Mouse (Mus musculus): Measurements from ENCODE around the gene Ppp1r16b. TPM values are rescaled to one million over a fixed set of nuclear protein-coding genes. Genes with fewer than 3 reads are reported as not detected.
A peak's percentile ranks its signal among the peaks of the same experiment; 100 is the strongest.

Ppp1r16b gene
- polyA plus RNA-seq, 1 experiment from 2014 or later, result 27.7 TPM

DNA sequence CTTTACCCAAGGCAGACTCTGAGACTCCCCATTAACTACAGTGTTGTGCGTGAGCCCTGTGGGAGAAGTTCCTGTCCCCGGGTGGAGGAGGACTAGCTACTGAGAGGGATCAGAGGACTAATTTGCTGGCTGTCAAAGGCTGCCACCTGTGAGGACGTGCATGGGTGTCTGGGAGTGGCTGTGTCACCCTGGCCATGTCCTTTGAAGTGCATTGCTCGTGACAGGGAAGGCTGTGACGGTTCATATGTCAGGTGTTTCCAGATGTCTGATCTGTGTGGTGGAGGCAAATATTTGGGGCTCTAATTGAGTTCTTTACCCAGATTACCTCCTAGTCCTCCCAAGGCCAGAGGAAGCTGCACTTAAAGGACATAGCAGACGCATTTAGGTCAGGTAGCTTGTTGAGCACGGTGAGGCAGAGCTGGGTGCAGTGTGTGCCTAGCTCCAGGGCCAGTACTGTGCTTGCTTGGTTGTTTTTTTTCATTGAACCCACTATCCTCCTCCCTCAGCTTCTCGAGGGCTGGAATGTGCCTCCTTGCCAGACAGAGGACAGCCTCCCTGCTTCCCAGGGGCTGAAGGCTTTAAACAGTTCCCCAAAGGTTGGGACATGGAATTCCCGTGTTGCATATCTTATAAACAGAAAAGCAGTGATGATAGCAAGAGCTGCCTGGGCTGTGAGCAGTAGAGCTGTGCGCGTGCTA is 106.0 kb downstream of the Ppp1r16b start:
- no peak for ATAC-seq
- Histone ChIP-seq H3K4me3 (ENCODE audit: low read depth, low read length) (no peak overlapping the region), H3K9ac (ENCODE audit: low read depth, low read length) (no peak overlapping the region), H3K4me2 (ENCODE audit: low read length) (no peak overlapping the region), H3K27ac (ENCODE audit: low read length) (no peak overlapping the region), H3K9me3 (replicated peaks; ENCODE audit: control insufficient read depth, low read length, poor library complexity, severe bottlenecking) (no peaks in the 10 kb centered on the region), H3K4me1 (ENCODE audit: control insufficient read depth, insufficient read depth, low read length) (peaks cover 11% of the 10 kb centered on the region), H3K36me3 (ENCODE audit: control insufficient read depth, insufficient read depth, low read length) (no peaks in the 10 kb centered on the region), H3K27me3 (ENCODE audit: control insufficient read depth, insufficient read depth, low read depth, low read length) (no peaks in the 10 kb centered on the region)
- WGBS, result 57% methylated on average over 11 of the region's 11 CpGs

DNA sequence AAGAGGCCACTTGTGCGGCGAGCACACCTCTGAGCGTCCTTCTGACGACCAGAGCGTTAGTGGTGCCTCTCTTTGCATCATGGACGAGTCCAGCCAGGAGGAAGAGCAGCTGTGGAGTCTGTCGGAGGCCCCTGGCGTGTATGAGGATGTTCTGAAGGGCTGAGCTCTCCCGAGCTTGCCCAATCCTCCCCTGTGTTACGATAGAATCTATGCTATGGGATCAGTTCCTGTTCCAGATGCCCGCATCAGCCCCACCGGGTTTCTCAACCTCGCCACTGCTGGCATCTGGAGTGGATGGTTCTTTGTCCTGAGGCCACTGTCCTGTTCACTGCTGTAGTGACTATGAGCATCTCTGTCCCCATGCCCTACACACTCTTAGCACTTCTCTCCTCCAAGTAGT is 107.6 kb downstream of the Ppp1r16b start:
- Histone ChIP-seq H3K4me3 (ENCODE audit: low read depth, low read length) (no peak overlapping the region), H3K27ac (ENCODE audit: low read length) (no peak overlapping the region), H3K9me3 (replicated peaks; ENCODE audit: control insufficient read depth, low read length, poor library complexity, severe bottlenecking) (no peaks in the 10 kb centered on the region), H3K4me2 (ENCODE audit: low read length) (no peak overlapping the region), H3K4me1 (ENCODE audit: control insufficient read depth, insufficient read depth, low read length) (peaks cover 7% of the 10 kb centered on the region), H3K36me3 (ENCODE audit: control insufficient read depth, insufficient read depth, low read length) (no peaks in the 10 kb centered on the region), H3K27me3 (ENCODE audit: control insufficient read depth, insufficient read depth, low read depth, low read length) (no peaks in the 10 kb centered on the region), H3K9ac (ENCODE audit: low read depth, low read length) (no peak overlapping the region)
- WGBS, result 88% methylated on average over 13 of the region's 13 CpGs
- no peak for ATAC-seq

- Histone ChIP-seq H3K36me3 (ENCODE audit: control insufficient read depth, insufficient read depth, low read length) (no peaks in the 10 kb centered on the region), H3K9ac (ENCODE audit: low read depth, low read length) (no peak overlapping the region), H3K4me1 (ENCODE audit: control insufficient read depth, insufficient read depth, low read length) (no peaks in the 10 kb centered on the region), H3K9me3 (replicated peaks; ENCODE audit: control insufficient read depth, low read length, poor library complexity, severe bottlenecking) (no peaks in the 10 kb centered on the region), H3K27me3 (ENCODE audit: control insufficient read depth, insufficient read depth, low read depth, low read length) (no peaks in the 10 kb centered on the region), H3K4me3 (ENCODE audit: low read depth, low read length) (no peak overlapping the region), H3K4me2 (ENCODE audit: low read length) (no peak overlapping the region), H3K27ac (ENCODE audit: low read length) (no peak overlapping the region)
- ATAC-seq, result no peak
- WGBS, result 89% methylated on average over 8 of the region's 8 CpGs
These were observed 109.7 kb downstream of the Ppp1r16b start for GRCm38 (mm10) chr2:158774886-158775285.

DNA sequence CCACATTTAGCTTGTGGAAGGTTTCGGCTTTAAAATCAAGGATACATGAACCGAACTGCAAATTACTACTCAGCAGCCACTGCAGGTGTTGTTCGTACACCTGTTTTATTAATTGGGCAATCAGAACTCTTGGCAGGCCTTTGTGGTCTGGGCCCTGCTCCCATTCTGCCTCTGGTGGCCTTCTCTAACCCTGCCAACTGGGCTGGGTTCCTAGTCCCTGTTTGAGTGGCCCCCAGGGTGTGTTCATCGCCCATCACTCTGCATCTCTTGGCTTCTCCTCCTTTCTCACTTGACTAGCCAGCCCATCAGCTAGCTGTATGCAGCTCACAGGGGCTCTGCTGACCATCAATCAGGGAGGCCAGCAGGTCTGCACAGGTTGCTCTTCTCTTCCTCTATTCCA is 111.5 kb downstream of the Ppp1r16b start:
- WGBS, result 85% methylated on average over 4 of the region's 4 CpGs
- no peaks in the 10 kb centered on the region for H3K9me3 ChIP-seq (replicated peaks; ENCODE audit: control insufficient read depth, low read length, poor library complexity, severe bottlenecking)
- no peaks in the 10 kb centered on the region for H3K4me1 ChIP-seq (ENCODE audit: control insufficient read depth, insufficient read depth, low read length)
- no peak overlapping the region for H3K4me2 ChIP-seq (ENCODE audit: low read length)
- H3K4me3 ChIP-seq (ENCODE audit: low read depth, low read length), result no peak overlapping the region
- ATAC-seq, result no peak
- H3K9ac ChIP-seq (ENCODE audit: low read depth, low read length), result no peak overlapping the region
- no peak overlapping the region for H3K27ac ChIP-seq (ENCODE audit: low read length)
- no peaks in the 10 kb centered on the region for H3K36me3 ChIP-seq (ENCODE audit: control insufficient read depth, insufficient read depth, low read length)
- no peaks in the 10 kb centered on the region for H3K27me3 ChIP-seq (ENCODE audit: control insufficient read depth, insufficient read depth, low read depth, low read length)

GRCm38 (mm10) chr2:158777490-158777889 is 112.3 kb downstream of the Ppp1r16b start:
- Histone ChIP-seq H3K4me1 (ENCODE audit: control insufficient read depth, insufficient read depth, low read length) (no peaks in the 10 kb centered on the region), H3K27ac (ENCODE audit: low read length) (no peak overlapping the region), H3K4me3 (ENCODE audit: low read depth, low read length) (no peak overlapping the region), H3K4me2 (ENCODE audit: low read length) (no peak overlapping the region), H3K36me3 (ENCODE audit: control insufficient read depth, insufficient read depth, low read length) (no peaks in the 10 kb centered on the region), H3K27me3 (ENCODE audit: control insufficient read depth, insufficient read depth, low read depth, low read length) (no peaks in the 10 kb centered on the region), H3K9ac (ENCODE audit: low read depth, low read length) (no peak overlapping the region), H3K9me3 (replicated peaks; ENCODE audit: control insufficient read depth, low read length, poor library complexity, severe bottlenecking) (no peaks in the 10 kb centered on the region)
- 83% methylated on average over 6 of the region's 6 CpGs for WGBS
- ATAC-seq, result no peak

- H3K36me3 ChIP-seq (ENCODE audit: control insufficient read depth, insufficient read depth, low read length), result no peaks in the 10 kb centered on the region
- no peaks in the 10 kb centered on the region for H3K4me1 ChIP-seq (ENCODE audit: control insufficient read depth, insufficient read depth, low read length)
- WGBS, result 80% methylated on average over 7 of the region's 7 CpGs
- no peak overlapping the region for H3K27ac ChIP-seq (ENCODE audit: low read length)
- H3K4me2 ChIP-seq (ENCODE audit: low read length), result no peak overlapping the region
- no peaks in the 10 kb centered on the region for H3K27me3 ChIP-seq (ENCODE audit: control insufficient read depth, insufficient read depth, low read depth, low read length)
- no peak overlapping the region for H3K4me3 ChIP-seq (ENCODE audit: low read depth, low read length)
- H3K9ac ChIP-seq (ENCODE audit: low read depth, low read length), result no peak overlapping the region
- no peaks in the 10 kb centered on the region for H3K9me3 ChIP-seq (replicated peaks; ENCODE audit: control insufficient read depth, low read length, poor library complexity, severe bottlenecking)
- ATAC-seq, result no peak
These were observed 113.2 kb downstream of the Ppp1r16b start for GRCm38 (mm10) chr2:158778349-158778748.

- no peak overlapping the region for H3K9ac ChIP-seq (ENCODE audit: low read depth, low read length)
- no peak overlapping the region for H3K27ac ChIP-seq (ENCODE audit: low read length)
- no peaks in the 10 kb centered on the region for H3K9me3 ChIP-seq (replicated peaks; ENCODE audit: control insufficient read depth, low read length, poor library complexity, severe bottlenecking)
- 93% methylated on average over 7 of the region's 7 CpGs for WGBS
- no peaks in the 10 kb centered on the region for H3K27me3 ChIP-seq (ENCODE audit: control insufficient read depth, insufficient read depth, low read depth, low read length)
- no peaks in the 10 kb centered on the region for H3K36me3 ChIP-seq (ENCODE audit: control insufficient read depth, insufficient read depth, low read length)
- H3K4me2 ChIP-seq (ENCODE audit: low read length), result no peak overlapping the region
- ATAC-seq, result no peak
- H3K4me1 ChIP-seq (ENCODE audit: control insufficient read depth, insufficient read depth, low read length), result no peaks in the 10 kb centered on the region
- no peak overlapping the region for H3K4me3 ChIP-seq (ENCODE audit: low read depth, low read length)
These were observed 115.9 kb downstream of the Ppp1r16b start for GRCm38 (mm10) chr2:158781126-158781525.

- Histone ChIP-seq H3K4me2 (ENCODE audit: low read length) (no peak overlapping the region), H3K9me3 (replicated peaks; ENCODE audit: control insufficient read depth, low read length, poor library complexity, severe bottlenecking) (no peaks in the 10 kb centered on the region; the same call in 1 of the 2 replicates), H3K9ac (ENCODE audit: low read depth, low read length) (no peak overlapping the region), H3K4me1 (ENCODE audit: control insufficient read depth, insufficient read depth, low read length) (peaks cover 2% of the 10 kb centered on the region; the same call in 1 of the 2 replicates), H3K27me3 (ENCODE audit: control insufficient read depth, insufficient read depth, low read depth, low read length) (no peaks in the 10 kb centered on the region), H3K36me3 (ENCODE audit: control insufficient read depth, insufficient read depth, low read length) (no peaks in the 10 kb centered on the region), H3K27ac (ENCODE audit: low read length) (no peak overlapping the region), H3K4me3 (ENCODE audit: low read depth, low read length) (no peak overlapping the region)
- ATAC-seq, result no peak
- 79% methylated on average over 14 of the region's 14 CpGs for WGBS
These were observed 122.0 kb downstream of the Ppp1r16b start for GRCm38 (mm10) chr2:158786927-158787795.

- 0% methylated on average over 33 of the region's 33 CpGs for WGBS
- Histone ChIP-seq H3K9ac (ENCODE audit: low read depth, low read length) (peak within 1 kb of the TSS; percentile 79), H3K27ac (ENCODE audit: low read length) (peak within 1 kb of the TSS; percentile 74), H3K4me1 (ENCODE audit: control insufficient read depth, insufficient read depth, low read length) (peaks cover 13% of the 10 kb centered on the region), H3K4me2 (ENCODE audit: low read length) (peak within 1 kb of the TSS; percentile 87), H3K9me3 (replicated peaks; ENCODE audit: control insufficient read depth, low read length, poor library complexity, severe bottlenecking) (no peaks in the 10 kb centered on the region), H3K4me3 (ENCODE audit: low read depth, low read length) (peak within 1 kb of the TSS; percentile 76), H3K27me3 (ENCODE audit: control insufficient read depth, insufficient read depth, low read depth, low read length) (no peaks in the 10 kb centered on the region), H3K36me3 (ENCODE audit: control insufficient read depth, insufficient read depth, low read length) (no peaks in the 10 kb centered on the region)
- peak; percentile 99 for ATAC-seq
These were observed 129.4 kb downstream of the Ppp1r16b start, which contains the start of gene Dhx35 for GRCm38 (mm10) chr2:158794494-158795004. TSS of gene Dhx35 (plus strand) at chr2:158794807.

All from midbrain, embryonic 16.5 days (tissue).